Mouse (Mus musculus): ENCODE measurements around the gene Gas2l1. TPM values are rescaled to one million over a fixed set of nuclear protein-coding genes. Genes with fewer than 3 reads are reported as not detected.

The Gas2l1 gene
- total RNA-seq, 1 experiment from 2014 or later, result 3.2 TPM

DNA sequence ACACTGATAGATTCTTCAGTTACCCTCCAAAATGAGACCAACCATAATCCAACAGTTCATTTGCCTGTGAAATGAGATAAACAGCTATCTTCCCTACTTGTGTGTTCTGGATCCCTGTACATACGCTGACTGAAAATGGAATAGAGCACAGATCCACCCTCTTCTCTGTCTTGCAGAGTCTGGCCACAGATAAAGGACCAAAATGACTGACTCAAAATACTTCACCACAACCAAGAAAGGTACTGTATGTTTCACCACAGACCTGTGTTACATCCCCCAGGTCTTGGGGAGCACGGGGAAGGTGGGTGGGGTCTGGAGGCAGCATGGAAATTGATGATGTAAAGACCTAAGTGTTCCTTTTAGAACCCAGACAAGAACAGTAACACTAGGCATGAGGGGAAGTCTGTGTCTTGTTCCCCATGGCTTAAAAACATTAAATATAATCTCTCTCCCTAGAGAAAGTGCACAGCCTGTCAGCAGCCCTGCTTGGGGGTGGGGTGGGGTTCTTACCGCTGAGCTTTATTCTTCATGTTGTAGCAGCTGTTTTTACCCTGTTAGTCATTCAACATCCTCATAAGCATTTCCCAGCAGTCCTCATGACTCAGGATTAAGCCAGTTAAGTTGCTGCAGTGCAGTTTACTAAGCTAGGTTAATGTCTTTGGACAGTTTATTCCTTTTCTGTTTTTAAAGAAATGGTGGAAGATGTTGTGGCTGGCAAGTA is 55.6 kb downstream of the Gas2l1 start:
- no peak for ATAC-seq (replicated peaks; ENCODE audit: insufficient number of reproducible peaks, low FRiP score, low TSS enrichment, poor library complexity, severe bottlenecking)

DNA sequence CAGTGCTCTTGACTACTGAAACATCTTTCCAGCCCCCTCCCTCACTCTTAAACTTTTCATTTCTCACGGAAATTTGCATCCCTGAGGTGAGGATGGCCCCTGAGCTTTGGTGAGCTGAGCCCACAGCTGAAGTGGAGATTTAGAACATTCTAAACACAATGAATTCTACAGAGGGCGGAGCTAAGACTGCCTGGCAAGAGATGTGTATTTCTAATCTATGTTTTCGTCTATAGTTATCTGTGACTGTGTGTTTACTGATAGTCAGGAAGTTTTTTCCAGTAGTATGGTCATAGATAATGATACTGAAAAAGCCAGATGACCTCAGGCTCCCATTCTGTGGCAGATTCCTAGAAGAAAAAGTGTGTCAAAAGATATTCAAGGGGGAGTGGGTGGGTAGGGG is 56.3 kb downstream of the Gas2l1 start:
- ATAC-seq (replicated peaks; ENCODE audit: insufficient number of reproducible peaks, low FRiP score, low TSS enrichment, poor library complexity, severe bottlenecking), result no peak

DNA sequence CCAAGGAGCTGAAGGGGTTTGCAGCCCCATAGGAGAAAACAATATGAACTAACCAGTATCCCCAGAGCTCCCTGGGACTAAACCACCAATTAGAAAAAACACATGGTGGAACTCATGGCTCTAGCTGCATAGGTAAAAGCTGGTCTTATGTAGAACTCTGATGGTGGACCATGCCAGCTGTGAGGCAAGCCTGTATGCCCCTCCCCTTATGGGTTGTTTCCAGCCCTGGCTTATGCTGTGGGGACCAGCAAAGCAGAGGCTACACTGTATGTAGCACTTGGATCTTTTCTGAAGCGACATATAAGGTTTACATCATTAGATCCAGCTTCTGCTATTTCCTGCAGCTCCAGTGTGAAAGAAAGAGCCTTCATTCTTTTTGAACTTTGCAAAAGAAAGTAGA is 57.9 kb downstream of the Gas2l1 start:
- ATAC-seq (replicated peaks; ENCODE audit: insufficient number of reproducible peaks, low FRiP score, low TSS enrichment, poor library complexity, severe bottlenecking), result no peak

DNA sequence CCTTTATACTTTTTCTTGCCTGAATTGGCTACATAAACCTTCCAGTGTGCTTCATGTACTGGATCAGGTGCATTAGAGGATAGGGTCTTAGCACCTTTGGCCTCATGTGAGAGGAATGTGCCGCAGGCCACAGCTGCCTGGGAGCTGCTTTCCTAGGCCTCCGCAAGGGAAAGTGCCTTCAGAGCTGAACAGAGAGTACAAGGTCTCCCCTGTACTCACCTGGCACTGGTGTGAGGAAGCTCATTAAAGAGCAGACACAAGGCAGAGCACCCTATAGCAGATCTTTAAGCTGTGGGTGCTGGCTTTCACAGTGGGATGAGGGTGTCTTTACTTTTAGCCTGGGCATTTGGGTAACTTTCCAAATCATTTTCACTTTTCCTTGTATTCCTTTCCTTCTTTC is 59.6 kb downstream of the Gas2l1 start:
- ATAC-seq (replicated peaks; ENCODE audit: insufficient number of reproducible peaks, low FRiP score, low TSS enrichment, poor library complexity, severe bottlenecking), result no peak

Other genes starting within 250 kb of the Gas2l1 start
- gene Nf2, start 215.8 kb downstream of the Gas2l1 start, total RNA-seq (2017), result 40.6 to 78.6 TPM (median 70.4 TPM) in 3 replicates
- 3.4 to 12.7 TPM (median 4.8 TPM) in 3 replicates for gene Nipsnap1, start 191.4 kb downstream of the Gas2l1 start, total RNA-seq (2017)
- gene Thoc5, start 170.0 kb downstream of the Gas2l1 start, total RNA-seq (2017), result 32.0 to 53.6 TPM (median 48.2 TPM) in 3 replicates
- 0.38 to 0.49 TPM in 2 of 3 replicates, not detected in the other for gene Nefh, start 117.3 kb downstream of the Gas2l1 start, total RNA-seq (2017)
- 22.9 to 57.1 TPM (median 40.8 TPM) in 3 replicates for gene Ap1b1, start 78.5 kb downstream of the Gas2l1 start, total RNA-seq (2017)
- 0.58 TPM in 1 of 3 replicates, not detected in the others for gene Rasl10a, start 7.2 kb downstream of the Gas2l1 start, total RNA-seq (2017)
- 1.6 to 13.7 TPM (median 9.1 TPM) in 3 replicates for gene Rhbdd3, start 33.6 kb upstream of the Gas2l1 start, total RNA-seq (2017)
- gene Ewsr1, start 33.9 kb upstream of the Gas2l1 start, total RNA-seq (2017), result 492 to 570 TPM (median 517 TPM) in 3 replicates
- 7.4 to 24.4 TPM (median 10.2 TPM) in 3 replicates for gene Emid1, start 86.9 kb upstream of the Gas2l1 start, total RNA-seq (2017)
- gene Kremen1, start 196.2 kb upstream of the Gas2l1 start, total RNA-seq (2017), result 4.5 to 8.6 TPM (median 5.0 TPM) in 3 replicates

Measured in monocyte, adult 5-6 weeks (primary cell).